Mouse (Mus musculus): ENCODE measurements around the gene Hist1h4i. TPM values are rescaled to one million over a fixed set of nuclear protein-coding genes. Genes with fewer than 3 reads are reported as not detected.
"Not testable (repeated sequence)": the region's sequence is repeated elsewhere in the genome, so short reads cannot be mapped to it uniquely, and the experiment has no call there.

Gene Hist1h4i
- total RNA-seq, 2 experiments from 2014 or later, result 58.2 to 75.2 TPM

GRCm38 (mm10) chr13:22036149-22036956 lies 4.8 kb downstream of the Hist1h4i start:
- peak overlapping the region; percentile 41 for H3K4me3 ChIP-seq
- intact Hi-C loops (cut with DNase I), result loop anchor here (10.0 kb wide), 1 partner anchor 212 kb away; no protein-coding TSS in a partner anchor
- no peak for DNase-seq (ENCODE audit: extremely low spot score in 1 of 2, low spot score in 2 of 2)
- no peak for TF ChIP-seq CTCF (IDR thresholded peaks at IDR 0.05)
- no peak overlapping the region for H3K27ac ChIP-seq

DNA sequence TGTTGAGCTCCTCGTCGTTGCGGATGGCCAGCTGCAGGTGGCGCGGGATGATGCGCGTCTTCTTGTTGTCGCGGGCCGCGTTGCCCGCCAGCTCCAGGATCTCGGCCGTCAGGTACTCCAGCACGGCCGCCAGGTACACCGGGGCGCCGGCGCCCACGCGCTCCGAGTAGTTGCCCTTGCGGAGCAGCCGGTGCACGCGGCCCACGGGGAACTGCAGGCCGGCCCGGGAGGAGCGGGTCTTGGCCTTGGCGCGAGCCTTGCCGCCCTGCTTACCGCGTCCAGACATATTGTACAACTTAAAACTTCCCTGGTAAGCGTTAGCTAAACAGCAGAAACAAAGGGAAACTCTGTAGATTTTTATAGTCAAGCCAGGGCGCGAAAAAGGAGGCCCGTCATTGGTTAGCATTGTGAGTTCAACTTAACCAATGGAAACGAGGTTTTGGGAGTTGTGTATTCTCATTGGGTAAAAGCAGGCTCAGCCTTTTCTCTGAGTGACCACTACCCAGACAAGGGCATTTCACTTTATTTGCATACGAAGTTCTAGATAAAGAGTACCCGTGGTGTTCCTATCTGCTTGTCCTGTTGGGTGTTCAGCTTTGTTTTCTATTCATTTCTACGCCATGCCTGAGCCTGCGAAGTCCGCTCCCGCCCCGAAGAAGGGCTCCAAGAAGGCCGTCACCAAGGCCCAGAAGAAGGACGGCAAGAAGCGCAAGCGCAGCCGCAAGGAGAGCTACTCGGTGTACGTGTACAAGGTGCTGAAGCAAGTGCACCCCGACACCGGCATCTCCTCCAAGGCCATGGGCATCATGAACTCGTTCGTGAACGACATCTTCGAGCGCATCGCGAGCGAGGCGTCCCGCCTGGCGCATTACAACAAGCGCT lies 5.7 kb downstream of the Hist1h4i start, which contains the start of the genes Hist1h2ah and Hist1h2bk:
TSS of gene Hist1h2ah (minus strand) at position 302 of the 882 bp plus-strand sequence.
TSS of gene Hist1h2bk (plus strand) at position 604 of the 882 bp plus-strand sequence.
- intact Hi-C loops (cut with DNase I), result loop anchor here (10.0 kb wide), 1 partner anchor 211 kb away; no protein-coding TSS in a partner anchor
- H3K4me3 ChIP-seq, result peak within 1 kb of the TSS; percentile 43
- not testable (repeated sequence) for H3K27ac ChIP-seq
- peak; percentile 76 to 84 for DNase-seq (ENCODE audit: extremely low spot score in 1 of 2, low spot score in 2 of 2)

DNA sequence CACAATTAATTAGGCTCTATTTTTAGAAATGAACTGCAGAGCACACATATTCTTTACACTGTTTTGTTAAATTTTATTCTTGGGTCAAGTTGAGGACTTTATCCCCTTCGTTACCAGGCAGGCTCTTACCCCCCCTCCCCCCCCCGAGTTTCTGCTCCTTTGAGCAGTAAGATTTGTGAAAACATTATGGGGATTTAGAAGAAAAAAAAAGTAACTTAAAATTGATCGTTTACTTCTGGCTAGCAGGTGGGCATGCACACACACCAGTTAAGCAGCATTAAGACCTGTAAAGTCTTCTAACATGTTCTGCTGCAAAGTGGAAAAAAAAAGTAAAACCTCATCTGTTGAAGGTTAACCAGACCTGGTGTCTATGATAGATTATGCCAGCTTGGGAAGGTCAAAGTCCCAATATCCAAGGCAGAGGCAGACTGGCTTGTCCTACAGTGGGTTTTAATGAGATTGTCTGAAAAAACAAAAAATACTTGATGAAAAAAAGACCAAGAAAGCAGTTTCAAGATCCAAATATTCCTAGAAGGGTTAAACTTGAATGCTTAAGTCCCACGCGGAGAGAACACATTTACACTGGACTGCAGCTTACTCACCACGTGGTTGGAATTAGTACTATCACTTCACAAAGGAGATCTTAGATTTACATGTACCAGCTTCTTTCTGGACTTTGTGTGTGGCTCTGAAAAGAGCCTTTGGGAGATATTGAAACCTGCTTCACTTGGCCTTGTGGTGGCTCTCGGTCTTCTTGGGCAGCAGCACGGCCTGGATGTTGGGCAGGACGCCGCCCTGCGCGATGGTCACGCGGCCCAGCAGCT lies 6.5 kb downstream of the Hist1h4i start:
- no peak for TF ChIP-seq CTCF (IDR thresholded peaks at IDR 0.05)
- Histone ChIP-seq H3K4me3 (peak overlapping the region; percentile 34), H3K27ac (no peak overlapping the region)
- intact Hi-C loops (cut with DNase I), result loop anchor here (10.0 kb wide), 1 partner anchor 210 kb away; no protein-coding TSS in a partner anchor
- DNase-seq (ENCODE audit: extremely low spot score in 1 of 2, low spot score in 2 of 2), result no peak

- no peak for DNase-seq (ENCODE audit: extremely low spot score in 1 of 2, low spot score in 2 of 2)
- Histone ChIP-seq H3K27ac (no peak overlapping the region), H3K4me3 (no peak overlapping the region)
- TF ChIP-seq CTCF (IDR thresholded peaks at IDR 0.05), result no peak
- intact Hi-C loops (cut with DNase I), result loop anchor here (10.0 kb wide), 1 partner anchor 209 kb away; no protein-coding TSS in a partner anchor
Observed at GRCm38 (mm10) chr13:22033741-22034442, 7.3 kb downstream of the Hist1h4i start.

GRCm38 (mm10) chr13:22030493-22030892 lies 10.7 kb downstream of the Hist1h4i start:
- no peak for DNase-seq (ENCODE audit: extremely low spot score in 1 of 2, low spot score in 2 of 2)
- Histone ChIP-seq H3K4me3 (no peak overlapping the region), H3K27ac (no peak overlapping the region)
- intact Hi-C loops (cut with DNase I), result loop anchor here (10.0 kb wide), 1 partner anchor 206 kb away; no protein-coding TSS in a partner anchor
- peak; percentile 73 for TF ChIP-seq CTCF (IDR thresholded peaks at IDR 0.05)

DNA sequence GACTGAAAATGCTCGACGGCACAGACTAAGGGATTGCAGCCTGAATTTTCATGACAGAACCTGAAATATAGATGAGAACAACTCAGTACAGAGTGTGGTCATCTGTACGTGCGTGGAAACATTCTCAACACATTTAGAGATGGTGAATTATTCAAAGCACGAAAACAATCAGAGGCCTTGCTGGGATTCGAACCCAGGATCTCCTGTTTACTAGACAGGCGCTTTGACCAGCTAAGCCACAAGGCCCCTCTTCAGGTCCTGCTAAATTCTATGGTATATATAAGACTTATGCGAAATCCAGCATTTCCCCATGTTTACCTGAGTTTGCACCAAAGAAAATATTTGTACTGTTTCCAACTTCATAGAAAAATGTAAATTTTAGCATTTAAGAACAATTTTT lies 11.2 kb downstream of the Hist1h4i start:
- H3K27ac ChIP-seq, result no peak overlapping the region
- no peak for DNase-seq (ENCODE audit: extremely low spot score in 1 of 2, low spot score in 2 of 2)
- intact Hi-C loops (cut with DNase I), result loop anchor here (1.0 to 10.0 kb wide), 8 partner anchors 90 to 1502 kb away; partner anchors contain the start of genes Hist1h2af and Hist1h4h
- no peak overlapping the region for H3K4me3 ChIP-seq
- TF ChIP-seq CTCF (IDR thresholded peaks at IDR 0.05), result no peak

GRCm38 (mm10) chr13:22028673-22029460 lies 12.3 kb downstream of the Hist1h4i start:
- Histone ChIP-seq H3K27ac (peak overlapping the region; percentile 79), H3K4me3 (peak overlapping the region; percentile 52)
- TF ChIP-seq CTCF (IDR thresholded peaks at IDR 0.05), result peak; percentile 95
- intact Hi-C loops (cut with DNase I), result loop anchor here (1.0 to 10.0 kb wide), 8 partner anchors 55 to 1503 kb away; partner anchors contain the start of genes Hist1h2af and Hist1h4h
- peak; percentile 89 to 92 for DNase-seq (ENCODE audit: extremely low spot score in 1 of 2, low spot score in 2 of 2)

GRCm38 (mm10) chr13:22026058-22027031 lies 14.8 kb downstream of the Hist1h4i start:
- H3K4me3 ChIP-seq, result peak overlapping the region; percentile 58
- H3K27ac ChIP-seq, result no peak overlapping the region
- TF ChIP-seq CTCF (IDR thresholded peaks at IDR 0.05), result no peak; the same call in 1 of the 2 replicates
- intact Hi-C loops (cut with DNase I), result loop anchor here (5.0 to 10.0 kb wide), 5 partner anchors 172 to 1506 kb away; partner anchors contain the start of genes Hist1h2af and Hist1h4h
- peak; percentile 86 to 91 for DNase-seq (ENCODE audit: extremely low spot score in 1 of 2, low spot score in 2 of 2)

Data from left cerebral cortex, adult 2 months (tissue).